Mouse (Mus musculus) retina, postnatal 1 day (tissue): ENCODE results near the gene Cbl.

Experiments used
- DNase-seq: peaks from one replicate; pipeline ENCODE4 v3.0.0-alpha.2; 2012

Gene Cbl

GRCm38 (mm10) chr9:44096536-44096935, 137.3 kb downstream of the Cbl start:
- peak; percentile 66 for DNase-seq

DNA sequence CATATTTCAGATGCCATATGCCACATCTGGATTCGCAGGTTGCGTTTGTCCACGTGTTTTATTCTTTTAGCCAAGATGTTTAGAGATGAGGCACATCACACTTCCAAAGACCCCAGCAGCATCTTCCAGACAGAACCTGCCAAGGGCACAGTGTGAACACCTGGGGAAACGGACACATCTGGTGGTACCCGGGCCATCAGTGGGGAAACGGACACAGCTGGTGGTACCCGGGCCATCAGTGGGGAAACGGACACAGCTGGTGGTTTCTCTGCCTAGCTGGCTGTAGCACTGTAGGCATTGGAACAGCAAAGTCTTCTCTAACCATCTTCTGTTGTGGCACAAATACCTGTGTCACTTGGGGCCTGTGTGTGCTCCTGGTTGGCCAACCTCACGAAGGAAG, 138.1 kb downstream of the Cbl start:
- no peak for DNase-seq

- no peak for DNase-seq
Observed at GRCm38 (mm10) chr9:44094737-44095136, 139.1 kb downstream of the Cbl start.

- DNase-seq: peak; percentile 82
Observed at GRCm38 (mm10) chr9:44093612-44094503, 140.0 kb downstream of the Cbl start.
